Mouse (Mus musculus): ENCODE measurements at regions not wholly inside any gene's neighbourhood (a gene's known extent, or its start where the extent isn't known, plus 50 kb on each side); places are given as distances from the start of the nearest gene placed in this dataset.
A peak's percentile ranks its signal among the peaks of the same experiment; 100 is the strongest.

GRCm38 (mm10) chrX:163155251-163155650 lies 190.9 kb upstream of the S100g start:
- Histone ChIP-seq H3K4me1 (replicated peaks; ENCODE audit: control insufficient read depth, insufficient read depth, low read length) (no peaks in the 10 kb centered on the region), H3K36me3 (ENCODE audit: control insufficient read depth, insufficient read depth, low read length) (no peaks in the 10 kb centered on the region), H3K4me3 (ENCODE audit: low read depth, low read length) (no peak overlapping the region), H3K27ac (ENCODE audit: low read depth, low read length) (no peak overlapping the region), H3K9ac (ENCODE audit: low read length) (no peak overlapping the region), H3K27me3 (ENCODE audit: control insufficient read depth, insufficient read depth, low read length) (peaks cover 7% of the 10 kb centered on the region), H3K9me3 (ENCODE audit: control insufficient read depth, low read length) (no peaks in the 10 kb centered on the region), H3K4me2 (ENCODE audit: low read depth, low read length, severe bottlenecking) (no peak overlapping the region)
- 84% methylated on average over 5 of the region's 5 CpGs for WGBS
- DNase-seq (ENCODE audit: low spot score) (no peak), ATAC-seq (replicated peaks; ENCODE audit: low FRiP score) (no peak)

GRCm38 (mm10) chrX:163151970-163152369 lies 187.6 kb upstream of the S100g start:
- WGBS: 88% methylated on average over 2 of the region's 2 CpGs
- Histone ChIP-seq H3K27ac (ENCODE audit: low read depth, low read length) (no peak overlapping the region), H3K4me1 (replicated peaks; ENCODE audit: control insufficient read depth, insufficient read depth, low read length) (no peaks in the 10 kb centered on the region), H3K27me3 (ENCODE audit: control insufficient read depth, insufficient read depth, low read length) (peaks cover 4% of the 10 kb centered on the region), H3K36me3 (ENCODE audit: control insufficient read depth, insufficient read depth, low read length) (no peaks in the 10 kb centered on the region), H3K9me3 (ENCODE audit: control insufficient read depth, low read length) (no peaks in the 10 kb centered on the region), H3K9ac (ENCODE audit: low read length) (no peak overlapping the region), H3K4me3 (ENCODE audit: low read depth, low read length) (no peak overlapping the region), H3K4me2 (ENCODE audit: low read depth, low read length, severe bottlenecking) (no peak overlapping the region)
- no peak for ATAC-seq (replicated peaks; ENCODE audit: low FRiP score)
- DNase-seq (ENCODE audit: low spot score): no peak

- Histone ChIP-seq H3K27me3 (ENCODE audit: control insufficient read depth, insufficient read depth, low read length) (no peaks in the 10 kb centered on the region), H3K36me3 (ENCODE audit: control insufficient read depth, insufficient read depth, low read length) (no peaks in the 10 kb centered on the region), H3K9ac (ENCODE audit: low read length) (no peak overlapping the region), H3K9me3 (ENCODE audit: control insufficient read depth, low read length) (no peaks in the 10 kb centered on the region), H3K4me1 (replicated peaks; ENCODE audit: control insufficient read depth, insufficient read depth, low read length) (no peaks in the 10 kb centered on the region), H3K4me3 (ENCODE audit: low read depth, low read length) (no peak overlapping the region), H3K4me2 (ENCODE audit: low read depth, low read length, severe bottlenecking) (no peak overlapping the region), H3K27ac (ENCODE audit: low read depth, low read length) (no peak overlapping the region)
- 69% methylated on average over 3 of the region's 3 CpGs for WGBS
- ATAC-seq (replicated peaks; ENCODE audit: low FRiP score): no peak
- no peak for DNase-seq (ENCODE audit: low spot score)
Observed at GRCm38 (mm10) chrX:163144475-163144874, 180.1 kb upstream of the S100g start.

GRCm38 (mm10) chrX:163139475-163139874 lies 175.1 kb upstream of the S100g start:
- no peak for ATAC-seq (replicated peaks; ENCODE audit: low FRiP score)

GRCm38 (mm10) chrX:163128626-163129025 lies 164.2 kb upstream of the S100g start:
- 86% methylated on average over 1 of the region's 1 CpGs for WGBS
- DNase-seq (ENCODE audit: low spot score) (no peak), ATAC-seq (replicated peaks; ENCODE audit: low FRiP score) (no peak)
- Histone ChIP-seq H3K27ac (ENCODE audit: low read depth, low read length) (no peak overlapping the region), H3K4me2 (ENCODE audit: low read depth, low read length, severe bottlenecking) (no peak overlapping the region), H3K9me3 (ENCODE audit: control insufficient read depth, low read length) (no peaks in the 10 kb centered on the region), H3K4me1 (replicated peaks; ENCODE audit: control insufficient read depth, insufficient read depth, low read length) (no peaks in the 10 kb centered on the region), H3K36me3 (ENCODE audit: control insufficient read depth, insufficient read depth, low read length) (no peaks in the 10 kb centered on the region), H3K27me3 (ENCODE audit: control insufficient read depth, insufficient read depth, low read length) (peaks cover 7% of the 10 kb centered on the region; the same call in 1 of the 2 replicates), H3K4me3 (ENCODE audit: low read depth, low read length) (no peak overlapping the region), H3K9ac (ENCODE audit: low read length) (no peak overlapping the region)

More at GRCm38 (mm10) chrX:163139475-163139874, 175.1 kb upstream of the S100g start:
- no peak for DNase-seq (ENCODE audit: low spot score)
- Histone ChIP-seq H3K4me2 (ENCODE audit: low read depth, low read length, severe bottlenecking) (no peak overlapping the region), H3K9me3 (ENCODE audit: control insufficient read depth, low read length) (no peaks in the 10 kb centered on the region), H3K27me3 (ENCODE audit: control insufficient read depth, insufficient read depth, low read length) (peaks cover 2% of the 10 kb centered on the region; the same call in 1 of the 2 replicates), H3K4me1 (replicated peaks; ENCODE audit: control insufficient read depth, insufficient read depth, low read length) (no peaks in the 10 kb centered on the region), H3K36me3 (ENCODE audit: control insufficient read depth, insufficient read depth, low read length) (no peaks in the 10 kb centered on the region), H3K27ac (ENCODE audit: low read depth, low read length) (no peak overlapping the region), H3K4me3 (ENCODE audit: low read depth, low read length) (no peak overlapping the region), H3K9ac (ENCODE audit: low read length) (no peak overlapping the region)
- WGBS: 63% methylated on average over 1 of the region's 1 CpGs

- no peak overlapping the region for H3K4me2 ChIP-seq (ENCODE audit: low read depth, low read length, severe bottlenecking)
- ATAC-seq (replicated peaks; ENCODE audit: low FRiP score): peak; percentile 79
- no peak for DNase-seq (ENCODE audit: low spot score)
- H3K27ac ChIP-seq (ENCODE audit: low read depth, low read length): no peak overlapping the region
- no peak overlapping the region for H3K4me3 ChIP-seq (ENCODE audit: low read depth, low read length)
- peaks cover 2% of the 10 kb centered on the region; the same call in 1 of the 2 replicates for H3K27me3 ChIP-seq (ENCODE audit: control insufficient read depth, insufficient read depth, low read length)
- 53% methylated on average over 5 of the region's 5 CpGs for WGBS
- H3K9ac ChIP-seq (ENCODE audit: low read length): no peak overlapping the region
- H3K9me3 ChIP-seq (ENCODE audit: control insufficient read depth, low read length): no peaks in the 10 kb centered on the region
- no peaks in the 10 kb centered on the region for H3K36me3 ChIP-seq (ENCODE audit: control insufficient read depth, insufficient read depth, low read length)
- no peaks in the 10 kb centered on the region for H3K4me1 ChIP-seq (replicated peaks; ENCODE audit: control insufficient read depth, insufficient read depth, low read length)
Observed at GRCm38 (mm10) chrX:163117681-163118393, 153.4 kb upstream of the S100g start.

- DNase-seq (ENCODE audit: low spot score) (no peak), ATAC-seq (replicated peaks; ENCODE audit: low FRiP score) (0 out of 2 replicates have a peak, but pooled peaks have one; percentile 47)
- Histone ChIP-seq H3K9ac (ENCODE audit: low read length) (no peak overlapping the region), H3K36me3 (ENCODE audit: control insufficient read depth, insufficient read depth, low read length) (no peaks in the 10 kb centered on the region), H3K27ac (ENCODE audit: low read depth, low read length) (no peak overlapping the region), H3K27me3 (ENCODE audit: control insufficient read depth, insufficient read depth, low read length) (peaks cover 5% of the 10 kb centered on the region; the same call in 1 of the 2 replicates), H3K4me2 (ENCODE audit: low read depth, low read length, severe bottlenecking) (no peak overlapping the region), H3K4me3 (ENCODE audit: low read depth, low read length) (no peak overlapping the region), H3K9me3 (ENCODE audit: control insufficient read depth, low read length) (no peaks in the 10 kb centered on the region), H3K4me1 (replicated peaks; ENCODE audit: control insufficient read depth, insufficient read depth, low read length) (no peaks in the 10 kb centered on the region)
- 63% methylated on average over 1 of the region's 1 CpGs for WGBS
Observed at GRCm38 (mm10) chrX:163117237-163117636, 152.8 kb upstream of the S100g start.

GRCm38 (mm10) chrX:163095026-163095765 lies 130.8 kb upstream of the S100g start:
- Histone ChIP-seq H3K9me3 (ENCODE audit: control insufficient read depth, low read length) (no peaks in the 10 kb centered on the region), H3K4me1 (replicated peaks; ENCODE audit: control insufficient read depth, insufficient read depth, low read length) (no peaks in the 10 kb centered on the region), H3K27ac (ENCODE audit: low read depth, low read length) (no peak overlapping the region), H3K4me2 (ENCODE audit: low read depth, low read length, severe bottlenecking) (no peak overlapping the region), H3K9ac (ENCODE audit: low read length) (no peak overlapping the region), H3K4me3 (ENCODE audit: low read depth, low read length) (no peak overlapping the region), H3K27me3 (ENCODE audit: control insufficient read depth, insufficient read depth, low read length) (no peaks in the 10 kb centered on the region; the same call in 1 of the 2 replicates), H3K36me3 (ENCODE audit: control insufficient read depth, insufficient read depth, low read length) (no peaks in the 10 kb centered on the region)
- DNase-seq (ENCODE audit: low spot score) (no peak), ATAC-seq (replicated peaks; ENCODE audit: low FRiP score) (no peak)
- 90% methylated on average over 4 of the region's 4 CpGs for WGBS

Data from forebrain, embryonic 11.5 days (tissue).